Mouse (Mus musculus): ENCODE results near the gene Fcgr1.

The Fcgr1 gene

GRCm38 (mm10) chr3:96273591-96274465 lies 19.9 kb downstream of the Fcgr1 start:
- DNase-seq (ENCODE audit: low read depth, low spot score): no peak

DNA sequence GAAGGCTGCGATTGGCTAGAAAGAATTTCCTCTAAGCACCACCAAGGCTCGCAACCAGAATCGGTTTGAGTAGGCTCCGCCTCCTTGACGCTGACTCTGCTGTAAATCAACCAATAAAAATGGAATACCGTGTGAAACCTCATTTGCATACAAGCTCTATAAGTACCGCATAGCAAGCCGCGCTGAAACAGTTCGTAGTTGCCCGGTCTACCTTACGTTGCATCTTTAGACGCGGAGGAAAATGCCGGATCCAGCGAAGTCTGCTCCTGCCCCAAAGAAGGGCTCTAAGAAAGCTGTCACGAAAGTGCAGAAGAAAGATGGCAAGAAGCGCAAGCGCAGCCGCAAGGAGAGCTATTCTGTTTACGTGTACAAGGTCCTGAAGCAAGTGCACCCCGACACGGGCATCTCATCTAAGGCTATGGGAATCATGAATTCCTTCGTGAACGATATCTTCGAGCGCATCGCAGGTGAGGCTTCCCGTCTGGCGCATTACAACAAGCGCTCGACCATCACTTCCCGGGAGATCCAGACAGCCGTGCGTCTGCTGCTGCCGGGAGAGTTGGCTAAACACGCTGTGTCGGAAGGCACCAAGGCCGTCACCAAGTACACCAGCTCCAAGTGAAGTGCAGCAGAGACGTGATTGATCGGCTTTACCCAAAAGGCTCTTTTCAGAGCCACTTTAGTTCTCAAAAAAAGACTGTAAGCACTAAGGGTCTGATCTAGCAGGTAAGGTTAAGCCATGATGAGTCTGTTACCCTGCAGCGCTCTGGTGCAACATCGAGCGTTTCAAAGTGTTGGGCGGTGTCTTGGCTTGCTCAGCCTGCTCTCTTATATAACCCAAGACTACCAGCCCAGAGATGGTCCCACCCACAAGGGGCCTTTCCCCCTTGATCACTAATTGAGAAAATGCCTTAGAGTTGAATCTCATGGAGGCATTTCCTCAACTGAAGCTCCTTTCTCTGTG lies 24.0 kb downstream of the Fcgr1 start, which contains the start of gene Hist2h2bb:
Gene Hist2h2bb, plus strand, starts transcription at position 242 of the 964 bp plus-strand sequence.
- DNase-seq (ENCODE audit: low read depth, low spot score): peak; percentile 97

GRCm38 (mm10) chr3:96268776-96269378 lies 24.9 kb downstream of the Fcgr1 start:
- peak; percentile 47 for DNase-seq (ENCODE audit: low read depth, low spot score)

DNA sequence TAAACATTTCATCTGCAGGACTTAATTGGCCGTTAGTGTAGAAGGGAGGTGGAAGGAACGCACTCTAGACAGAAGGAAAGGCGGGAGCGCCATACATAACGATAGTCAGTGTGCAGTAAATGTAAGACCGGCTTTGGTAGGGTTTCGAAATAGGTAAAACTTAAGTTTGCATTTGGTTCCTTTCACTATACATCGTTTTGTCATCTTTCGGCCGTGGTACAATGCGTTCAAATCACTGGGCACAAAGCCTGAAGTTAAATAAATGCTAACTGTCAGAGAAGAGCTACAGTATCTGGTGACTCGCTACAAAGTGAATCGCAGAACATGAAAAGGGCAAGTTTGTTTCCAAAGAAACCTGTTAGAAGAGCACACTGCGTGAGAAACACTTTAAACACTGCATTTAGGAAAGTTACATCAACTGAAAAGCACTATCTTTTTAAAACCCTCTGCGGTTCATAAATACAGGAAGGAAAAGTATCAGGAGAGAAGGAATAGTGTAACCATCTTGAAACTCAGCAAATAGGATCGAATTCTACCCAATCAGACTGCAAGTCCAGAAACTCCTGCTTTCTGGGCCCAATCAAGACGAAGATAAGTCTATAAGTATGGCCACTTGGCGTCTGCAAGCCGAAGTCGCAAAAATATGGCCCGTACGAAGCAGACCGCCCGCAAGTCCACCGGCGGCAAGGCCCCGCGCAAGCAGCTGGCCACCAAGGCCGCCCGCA lies 25.6 kb downstream of the Fcgr1 start, which contains the start of gene Hist2h3b:
Gene Hist2h3b, plus strand, starts transcription at position 604 of the 725 bp plus-strand sequence.
- DNase-seq (ENCODE audit: low read depth, low spot score): peak; percentile 86

GRCm38 (mm10) chr3:96267541-96267940 lies 26.2 kb downstream of the Fcgr1 start:
- no peak for DNase-seq (ENCODE audit: low read depth, low spot score)

DNA sequence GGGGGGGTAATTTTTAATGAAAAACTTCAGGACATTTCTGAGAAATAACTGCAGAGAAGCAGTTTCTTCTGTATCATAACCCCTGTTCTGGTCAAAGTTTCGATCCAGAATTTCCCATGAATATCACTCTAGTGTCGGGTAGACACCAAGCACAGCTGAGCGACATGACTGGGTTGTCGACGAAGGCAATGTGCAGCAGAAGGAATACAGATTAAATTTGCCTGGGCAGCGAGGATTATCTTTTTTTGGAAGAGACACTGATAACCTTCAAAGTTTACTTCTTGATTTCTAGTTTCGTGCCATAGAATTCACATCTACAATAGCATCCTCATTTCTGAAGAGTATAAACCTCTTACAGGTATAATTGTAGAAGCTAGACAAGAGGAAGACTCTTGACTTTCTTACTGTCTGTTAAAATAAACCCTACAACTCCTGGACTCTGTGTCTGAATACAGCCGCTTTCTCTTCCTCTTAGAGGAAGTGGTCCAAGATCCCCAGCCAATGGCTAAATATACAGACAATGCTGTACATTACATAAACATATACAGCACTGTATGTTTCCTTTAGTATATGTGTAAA lies 27.5 kb downstream of the Fcgr1 start:
- DNase-seq (ENCODE audit: low read depth, low spot score): no peak

DNA sequence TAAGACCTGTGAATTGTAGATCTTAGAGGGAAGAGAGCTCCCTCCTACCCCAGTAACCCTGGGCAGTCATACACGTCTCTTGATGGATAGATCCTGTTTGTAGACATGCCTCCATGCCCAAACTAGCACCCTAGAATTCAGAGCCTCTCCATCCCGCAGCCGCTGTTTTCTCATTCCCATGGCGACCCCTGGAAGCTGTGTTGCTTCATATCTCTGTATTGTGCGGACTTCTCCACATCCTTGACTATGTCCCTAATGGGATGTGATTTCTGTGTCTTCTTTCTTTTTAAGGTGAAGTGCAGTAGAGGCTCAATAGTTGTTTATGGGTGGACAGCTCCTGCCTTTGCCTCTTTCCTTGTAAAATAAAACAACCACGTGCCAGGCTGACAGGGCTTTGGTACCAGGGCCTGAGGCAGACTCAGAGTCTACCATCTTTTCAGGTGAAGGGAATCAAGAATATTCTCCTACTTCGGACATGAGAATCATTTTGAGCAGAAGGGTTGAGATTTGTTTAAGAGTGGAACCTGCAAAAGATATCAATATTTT lies 29.3 kb downstream of the Fcgr1 start:
- DNase-seq (ENCODE audit: low read depth, low spot score): no peak

DNA sequence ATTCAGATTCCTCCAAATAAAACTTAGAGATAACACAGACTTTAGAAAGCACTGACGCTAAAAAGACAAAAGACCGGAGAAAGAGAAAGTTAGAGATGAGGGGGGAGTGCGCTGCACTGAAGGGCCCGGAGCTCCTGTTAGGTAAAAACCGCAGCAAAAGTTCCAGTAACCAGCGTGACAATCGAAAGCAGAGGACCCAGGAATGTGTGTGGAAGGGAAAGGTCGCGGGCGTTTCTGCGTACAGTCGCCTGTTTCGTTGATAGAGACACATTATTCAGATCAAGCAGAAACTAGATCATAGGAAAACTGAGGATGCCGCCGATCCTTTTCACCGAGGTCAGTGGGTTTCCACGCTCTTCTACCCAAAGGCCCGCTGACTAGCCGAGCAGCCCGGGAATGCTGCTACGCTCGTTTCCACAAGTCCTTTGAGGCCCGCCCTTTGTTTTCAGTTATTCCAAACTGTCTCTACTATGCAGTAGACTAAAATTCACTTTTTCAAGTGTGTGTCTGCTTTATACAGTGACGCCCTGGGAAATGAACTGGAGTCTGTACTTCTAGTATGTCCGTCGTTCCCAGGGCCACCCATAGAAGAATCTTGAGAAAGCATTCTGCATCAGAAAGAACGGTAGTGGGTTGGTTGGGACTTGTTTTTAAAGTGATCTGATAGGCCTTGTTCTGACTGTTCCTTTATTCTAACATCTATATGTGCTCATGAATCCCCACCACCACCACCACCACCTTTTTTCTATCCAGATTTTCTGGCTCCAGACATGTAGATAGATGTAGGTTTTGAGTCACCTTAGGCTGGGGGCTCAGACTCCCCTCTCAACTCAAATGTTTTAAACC lies 30.0 kb downstream of the Fcgr1 start:
- peak; percentile 47 for DNase-seq (ENCODE audit: low read depth, low spot score)

- DNase-seq (ENCODE audit: low read depth, low spot score): peak; percentile 93
Measured at GRCm38 (mm10) chr3:96262979-96263550, 30.7 kb downstream of the Fcgr1 start, which contains the start of gene Hist2h4. TSS of gene Hist2h4 (minus strand) at chr3:96263311.

DNA sequence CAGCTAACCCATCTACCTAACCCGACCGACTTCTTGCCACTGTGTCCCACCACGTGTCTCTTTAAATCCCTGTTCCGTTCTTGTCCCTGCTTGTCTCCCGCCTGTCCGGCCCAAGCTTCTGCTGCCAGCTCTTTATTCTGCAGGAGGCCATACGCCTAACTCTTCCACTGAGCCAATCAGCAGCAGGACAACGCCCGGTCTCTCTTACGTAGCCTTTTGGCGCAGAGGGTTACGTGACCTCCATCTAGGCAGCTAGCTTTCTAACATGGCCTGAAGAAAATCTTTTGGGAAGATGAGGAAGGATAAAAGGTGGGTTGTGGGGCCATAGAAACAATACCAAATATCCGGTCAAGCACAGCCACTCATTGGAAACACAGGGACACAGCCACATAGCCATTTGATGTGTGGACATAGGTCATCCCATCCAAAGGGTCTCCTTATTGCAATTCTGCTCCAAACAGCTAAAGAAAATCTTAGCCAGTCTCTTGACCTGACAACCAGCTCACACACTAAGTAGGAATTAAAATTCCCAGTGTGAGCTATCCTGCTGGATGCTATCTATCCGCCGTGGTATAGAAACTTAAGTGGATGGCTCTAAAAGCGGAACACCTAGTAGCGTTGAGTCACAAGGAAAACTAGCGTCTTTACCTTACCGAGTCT lies 31.4 kb downstream of the Fcgr1 start:
- DNase-seq (ENCODE audit: low read depth, low spot score): peak; percentile 83

DNA sequence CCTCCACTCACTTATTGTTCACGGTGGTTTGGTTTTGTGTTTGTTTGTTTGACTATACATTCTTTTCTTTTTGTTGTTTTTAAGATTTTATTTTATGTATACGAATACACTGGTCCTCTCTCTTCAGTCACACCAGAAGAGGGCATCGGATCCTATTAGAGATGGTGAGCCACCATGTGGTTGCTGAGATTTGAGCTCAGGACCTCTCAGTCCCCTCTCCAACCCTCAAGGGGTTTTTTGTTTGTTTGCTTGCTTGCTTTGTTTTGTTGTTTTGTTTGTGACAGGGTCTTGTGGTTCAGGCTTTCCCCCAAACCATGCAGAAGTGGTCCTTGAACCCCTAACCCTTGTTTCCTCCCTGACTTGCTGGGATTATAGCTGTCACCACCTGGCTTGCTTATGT lies 32.1 kb downstream of the Fcgr1 start:
- no peak for DNase-seq (ENCODE audit: low read depth, low spot score)

DNA sequence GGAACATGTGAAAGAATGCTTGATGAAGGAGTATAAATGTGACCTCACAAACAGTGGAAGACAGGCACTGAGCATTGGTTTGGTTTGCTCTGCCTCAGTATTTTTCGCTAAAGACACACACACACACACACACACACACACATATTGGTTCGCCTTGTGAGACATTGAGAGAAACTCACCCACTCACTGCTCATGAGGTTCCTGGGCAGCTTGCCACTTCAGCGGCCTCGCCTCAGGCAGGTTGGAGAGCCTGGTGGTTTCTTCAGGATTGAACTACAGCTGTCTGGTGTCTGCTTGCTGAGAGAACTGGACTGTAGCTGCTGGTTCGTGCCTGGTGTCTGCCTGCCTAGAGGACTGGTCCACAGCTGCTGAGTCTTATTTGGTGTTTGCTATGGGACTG lies 33.5 kb downstream of the Fcgr1 start:
- DNase-seq (ENCODE audit: low read depth, low spot score): no peak

DNA sequence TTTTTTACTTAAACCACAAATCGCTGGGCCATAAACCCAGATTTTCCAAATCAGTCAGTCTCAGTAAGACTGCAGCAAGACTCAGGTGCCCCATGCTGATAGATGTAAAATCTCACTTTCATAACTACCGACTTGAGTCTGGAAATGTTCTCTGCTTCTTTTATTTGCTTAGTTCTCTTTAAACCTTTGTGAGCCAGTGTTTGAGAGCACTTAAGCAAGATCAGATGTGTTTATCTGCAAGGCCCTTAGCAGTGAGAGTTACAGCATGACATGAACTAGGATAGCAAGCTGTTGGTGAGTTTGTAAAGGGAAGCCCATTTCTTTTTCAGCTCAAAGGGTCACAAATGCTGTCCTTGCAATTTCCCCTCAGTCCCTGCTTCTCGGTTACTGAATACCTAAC lies 36.6 kb downstream of the Fcgr1 start:
- no peak for DNase-seq (ENCODE audit: low read depth, low spot score)

DNA sequence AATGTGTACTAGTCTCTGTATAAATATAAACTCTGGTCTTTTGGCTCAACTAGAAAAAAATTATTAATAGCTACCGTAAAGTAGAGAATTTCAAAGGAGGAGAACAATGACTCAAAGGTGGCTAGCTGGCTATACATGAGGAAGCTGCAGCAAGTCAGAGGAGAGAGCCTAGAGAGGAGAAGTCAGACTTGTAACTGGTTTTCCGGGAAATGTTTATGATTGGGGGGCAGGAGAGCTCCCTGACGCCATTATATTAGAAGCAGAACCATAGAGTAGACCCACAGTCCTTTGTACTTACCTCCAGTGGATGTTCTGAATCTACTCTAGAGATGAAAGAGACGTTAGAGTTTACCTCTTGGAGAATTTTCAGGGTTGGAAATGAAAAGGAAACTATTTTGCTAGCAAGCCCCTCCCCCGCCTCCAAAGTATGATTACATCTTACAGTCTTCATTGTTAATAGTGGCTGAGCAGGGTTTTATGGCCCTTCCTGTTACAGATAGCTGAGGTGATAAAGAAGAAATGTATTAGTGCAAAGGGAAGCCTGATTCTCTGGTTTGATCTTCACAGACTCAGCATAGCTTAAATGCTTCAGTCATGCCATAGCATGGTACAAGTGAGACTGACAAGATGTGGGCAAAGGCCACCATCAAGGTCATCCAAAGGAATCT lies 37.7 kb downstream of the Fcgr1 start:
- no peak for DNase-seq (ENCODE audit: low read depth, low spot score)

DNA sequence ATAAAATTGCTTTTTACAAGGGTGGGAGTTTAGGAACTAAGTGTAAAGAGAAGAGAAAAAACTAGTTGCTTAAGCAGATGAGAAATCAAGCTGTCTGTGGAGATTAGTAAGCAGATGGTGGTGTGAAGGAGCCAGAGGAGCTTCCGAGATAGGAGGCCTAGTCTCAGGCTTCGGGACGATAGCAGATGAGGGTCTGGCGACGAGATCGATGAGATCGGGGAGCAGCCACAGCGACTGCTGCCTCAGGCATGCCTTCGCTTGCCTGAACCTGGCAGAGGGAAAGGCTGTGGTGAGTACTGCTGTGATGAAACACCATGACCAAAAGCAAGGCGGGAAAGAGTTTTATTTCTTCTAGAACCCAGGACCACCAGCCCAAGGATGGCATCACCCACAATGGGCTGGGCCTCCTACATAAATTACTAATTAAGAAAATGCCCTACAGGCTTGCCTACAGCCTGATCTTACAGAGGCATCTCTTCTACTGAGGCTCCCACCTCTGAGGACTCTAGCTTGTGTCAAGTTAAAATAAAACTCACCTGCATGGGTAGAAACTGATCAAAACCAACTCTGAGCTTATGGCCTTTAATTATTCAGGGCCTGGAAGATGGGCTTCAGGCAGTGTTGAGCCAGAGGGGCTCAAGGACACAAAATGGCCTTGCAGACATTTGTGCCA lies 39.0 kb downstream of the Fcgr1 start:
- DNase-seq (ENCODE audit: low read depth, low spot score): no peak

DNA sequence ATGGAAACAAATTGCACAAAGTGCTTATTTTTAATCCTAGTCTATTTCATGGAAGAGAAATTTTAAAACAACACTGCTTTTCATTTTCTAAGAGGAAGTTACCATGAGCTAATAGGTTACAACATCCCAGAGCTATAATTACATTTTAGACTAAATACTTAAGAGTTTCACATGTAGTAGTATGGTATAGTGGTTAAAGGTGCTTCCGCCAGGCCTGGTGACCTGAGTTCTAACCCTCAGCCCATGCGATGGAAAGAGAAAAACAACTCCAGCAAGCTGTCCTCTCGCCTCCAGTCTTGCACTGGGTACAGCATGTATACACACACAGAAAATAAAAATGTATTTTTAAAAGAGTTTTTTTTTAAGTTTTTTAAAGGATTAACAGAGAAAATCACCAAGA lies 42.0 kb downstream of the Fcgr1 start:
- no peak for DNase-seq (ENCODE audit: low read depth, low spot score)

GRCm38 (mm10) chr3:96250890-96251289 lies 42.9 kb downstream of the Fcgr1 start:
- no peak for DNase-seq (ENCODE audit: low read depth, low spot score)

DNA sequence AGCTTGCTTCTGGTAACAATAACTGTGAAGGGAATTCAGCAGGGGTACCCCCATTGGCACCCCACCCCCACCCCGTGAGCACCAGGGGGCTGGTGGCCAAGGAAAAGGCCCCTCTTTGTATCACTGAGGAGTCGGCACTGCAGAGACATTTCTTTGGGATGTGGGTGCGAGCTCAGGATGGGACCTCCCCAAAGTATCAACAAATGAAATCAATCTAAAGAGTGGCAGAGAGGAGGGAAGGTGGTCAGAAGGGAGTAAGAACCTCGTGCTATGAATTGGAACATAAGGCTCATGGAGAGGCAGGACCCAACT lies 44.8 kb downstream of the Fcgr1 start:
- no peak for DNase-seq (ENCODE audit: low read depth, low spot score)
